Mouse (Mus musculus) neutrophil, adult 5-6 weeks (primary cell): ENCODE data around the gene Pknox2. TPM values are rescaled to one million over a fixed set of nuclear protein-coding genes. Genes with fewer than 3 reads are reported as not detected.

Experiments
- ATAC-seq: fragments of 151-379, 151-347 bp; 2 replicates; pipeline ENCODE4 v1.8.0; 2017; ENCODE audit warnings: mild to moderate bottlenecking, moderate TSS enrichment; ENCODE audit not compliant: insufficient number of reproducible peaks, poor library complexity, low FRiP score, severe bottlenecking; ENCODE audit errors: extremely low read depth
- total RNA-seq: library from RNA; stranded (forward); fragments of 200-1000 nt; gene quantifications from 2 replicates; pipeline ENCODE4 v1.2.3, GENCODE M21; 2017

Pknox2 gene
- total RNA-seq, 1 experiment from 2014 or later: not detected

- no peak for ATAC-seq
Measured at GRCm38 (mm10) chr9:36932950-36933812, 214.0 kb downstream of the Pknox2 start.

GRCm38 (mm10) chr9:36931657-36932056 is 215.6 kb downstream of the Pknox2 start:
- no peak for ATAC-seq

- ATAC-seq: no peak
Measured at GRCm38 (mm10) chr9:36923753-36924152, 223.5 kb downstream of the Pknox2 start.

GRCm38 (mm10) chr9:36921718-36922415 is 225.3 kb downstream of the Pknox2 start:
- ATAC-seq: no peak

GRCm38 (mm10) chr9:36919472-36919871 is 227.7 kb downstream of the Pknox2 start:
- ATAC-seq: no peak

- ATAC-seq: no peak
Measured at GRCm38 (mm10) chr9:36918582-36918981, 228.6 kb downstream of the Pknox2 start.

GRCm38 (mm10) chr9:36916915-36917314 is 230.3 kb downstream of the Pknox2 start:
- no peak for ATAC-seq

- peak; percentile 56; the same call in 1 of the 2 replicates for ATAC-seq
Measured at GRCm38 (mm10) chr9:36916362-36916761, 230.8 kb downstream of the Pknox2 start.

- ATAC-seq: no peak
Measured at GRCm38 (mm10) chr9:36905452-36905851, 241.8 kb downstream of the Pknox2 start.

GRCm38 (mm10) chr9:36900464-36900863 is 246.7 kb downstream of the Pknox2 start:
- ATAC-seq: no peak

GRCm38 (mm10) chr9:36898560-36898959 is 248.6 kb downstream of the Pknox2 start:
- no peak for ATAC-seq

- no peak for ATAC-seq
Measured at GRCm38 (mm10) chr9:36895009-36895693, 252.1 kb downstream of the Pknox2 start.

GRCm38 (mm10) chr9:36894242-36894641 is 253.0 kb downstream of the Pknox2 start:
- ATAC-seq: no peak

GRCm38 (mm10) chr9:36893413-36893990 is 253.7 kb downstream of the Pknox2 start:
- no peak for ATAC-seq

GRCm38 (mm10) chr9:36890552-36890951 is 256.7 kb downstream of the Pknox2 start:
- 0 out of 2 replicates have a peak, but pooled peaks have one; percentile 9 for ATAC-seq

- ATAC-seq: no peak
Measured at GRCm38 (mm10) chr9:36885237-36885636, 262.0 kb downstream of the Pknox2 start.

GRCm38 (mm10) chr9:36883569-36883968 is 263.6 kb downstream of the Pknox2 start:
- no peak for ATAC-seq

GRCm38 (mm10) chr9:36882034-36882745 is 265.0 kb downstream of the Pknox2 start:
- no peak for ATAC-seq

GRCm38 (mm10) chr9:36881615-36882014 is 265.6 kb downstream of the Pknox2 start:
- ATAC-seq: no peak
